Mouse (Mus musculus) embryonic stem cell, embryonic (primary cell): ENCODE measurements around the gene Lcp1.

ENCODE experiments used
- CTCF ChIA-PET, 4 experiments: fragments of 300-600 bp in 2 of 4; fragments of 350-600 bp in 2 of 4; sonication (Branson Sonifier 250); formaldehyde crosslinking; loops; one replicate each; lab custom pipeline; 2022; ENCODE audit warnings: inconsistent platforms in 2 of 4; lab: Charles Lee
- POLR2A ChIA-PET, 4 experiments: fragments of 300-600 bp in 2 of 4; fragments of 350-600 bp in 2 of 4; sonication (Branson Sonifier 250); formaldehyde crosslinking; loops; one replicate each; lab custom pipeline; 2022; ENCODE audit warnings: antibody characterized with exemption in 4 of 4, inconsistent platforms in 1 of 4; lab: Charles Lee

Gene Lcp1

DNA sequence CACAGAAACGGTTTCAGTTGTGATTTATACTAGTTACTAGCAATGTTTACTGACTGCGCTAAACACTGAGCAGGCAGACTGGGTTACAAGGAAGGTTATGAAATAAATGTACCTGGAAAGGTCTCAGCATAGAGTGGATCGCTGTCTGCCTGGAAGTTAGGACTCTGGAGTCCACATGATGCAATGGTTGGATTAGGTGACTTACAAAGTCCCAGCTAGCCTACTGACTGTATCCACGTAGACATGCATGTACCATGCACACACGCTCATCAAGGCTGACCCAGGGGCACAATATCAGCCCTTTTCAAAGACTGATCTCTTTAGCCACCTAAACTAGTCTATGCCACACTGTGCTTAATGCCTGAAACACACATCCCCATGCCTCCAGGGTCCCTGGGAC is 102.2 kb downstream of the Lcp1 start:
- CTCF ChIA-PET = no interaction called here
- POLR2A ChIA-PET = interaction anchor here in 1 of 4 experiments (0.6 kb wide), 1 partner anchor 332 kb away, joined by 3 read pairs; no protein-coding TSS in a partner anchor

DNA sequence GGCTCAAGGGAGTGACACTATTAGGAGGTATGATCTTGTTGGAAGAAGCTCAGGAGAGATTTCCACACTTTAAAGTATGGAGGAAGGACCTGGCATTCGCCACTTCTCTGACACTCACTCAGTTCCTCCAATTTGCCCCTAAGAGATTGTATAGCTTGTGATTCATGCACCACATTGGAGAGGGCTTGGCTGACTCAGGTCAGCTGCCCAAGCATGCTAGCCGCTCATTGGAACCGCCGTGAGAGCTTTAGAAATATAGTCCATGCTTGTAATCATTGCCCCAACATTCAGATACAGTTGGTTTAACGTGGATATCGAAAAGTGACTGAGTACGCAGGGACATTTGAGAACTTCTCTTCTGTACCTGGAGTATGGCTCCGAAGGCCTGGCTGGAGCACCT is 104.7 kb downstream of the Lcp1 start:
- CTCF ChIA-PET = interaction anchor here in 1 of 4 experiments (1.1 kb wide), 1 partner anchor 45 kb away, joined by 3 read pairs; no protein-coding TSS in a partner anchor
- POLR2A ChIA-PET = interaction anchor here in 2 of 4 experiments (0.6 to 1.6 kb wide), 5 partner anchors 10 to 520 kb away, joined by 3 to 4 read pairs (median 4); partner anchors contain the start of gene Zc3h13 (in 1 of the 2)

DNA sequence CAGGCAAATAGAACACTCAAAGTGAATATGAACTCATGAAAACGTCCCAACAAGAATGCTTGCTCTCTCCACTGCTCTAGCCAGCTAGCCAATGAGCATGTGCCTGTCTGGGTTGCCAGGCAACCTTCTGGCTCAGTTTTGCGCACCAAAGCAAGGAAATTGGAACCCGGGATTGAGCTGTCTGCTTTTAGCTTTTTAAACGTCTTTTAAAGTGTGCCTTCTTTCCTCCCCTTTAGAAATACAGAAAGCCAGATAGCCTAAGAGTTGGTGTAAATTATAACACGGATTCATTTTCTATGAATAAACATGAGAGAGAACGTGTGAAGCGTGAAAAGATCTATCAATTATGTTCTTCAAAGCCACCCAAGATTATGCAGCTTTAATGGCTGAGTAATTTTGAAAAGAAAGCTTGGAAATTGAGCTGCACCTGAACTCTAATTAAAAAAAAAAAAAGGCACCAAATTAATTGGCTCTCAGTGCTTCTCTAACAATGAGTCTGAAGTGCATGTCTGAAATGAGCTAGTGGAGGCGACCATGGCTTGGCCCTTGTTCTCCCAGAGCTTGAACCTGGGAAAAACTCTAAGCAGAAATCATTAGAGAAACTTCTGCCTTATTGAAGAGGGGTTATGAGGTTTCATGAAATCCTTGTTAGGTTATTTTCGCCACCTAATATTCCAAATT is 105.2 kb downstream of the Lcp1 start:
- CTCF ChIA-PET = interaction anchor here in 2 of 4 experiments (0.6 to 1.1 kb wide), 2 partner anchors 46 to 304 kb away, joined by 3 to 4 read pairs; no protein-coding TSS in a partner anchor
- POLR2A ChIA-PET = interaction anchor here in 3 of 4 experiments (0.6 to 1.6 kb wide), 6 partner anchors 10 to 520 kb away, joined by 3 to 4 read pairs (median 4); partner anchors contain the start of gene Zc3h13 (in 1 of the 3)

DNA sequence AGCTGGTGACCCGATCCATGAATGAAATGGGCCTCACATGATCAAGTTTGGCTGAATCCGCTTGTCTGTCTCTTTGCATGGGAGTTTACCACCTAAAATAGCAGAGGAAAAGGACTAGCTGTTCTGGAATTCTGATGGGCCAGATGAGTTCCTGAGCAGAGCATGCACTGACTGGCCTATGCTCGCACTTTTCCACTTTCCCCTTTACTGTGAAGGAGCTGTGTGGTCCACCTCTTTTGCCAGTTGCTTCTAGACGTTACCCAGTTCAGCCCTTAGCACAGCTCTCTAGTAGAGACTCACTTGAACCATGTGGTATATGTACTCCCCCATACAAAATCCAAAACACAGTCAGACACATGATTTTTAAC is 105.7 kb downstream of the Lcp1 start:
- CTCF ChIA-PET = interaction anchor here in 1 of 4 experiments (0.6 kb wide), 1 partner anchor 305 kb away, joined by 4 read pairs; no protein-coding TSS in a partner anchor
- POLR2A ChIA-PET = interaction anchor here in 2 of 4 experiments (0.5 to 1.2 kb wide), 4 partner anchors 9 to 163 kb away, joined by 3 to 4 read pairs (median 3); no protein-coding TSS in a partner anchor

DNA sequence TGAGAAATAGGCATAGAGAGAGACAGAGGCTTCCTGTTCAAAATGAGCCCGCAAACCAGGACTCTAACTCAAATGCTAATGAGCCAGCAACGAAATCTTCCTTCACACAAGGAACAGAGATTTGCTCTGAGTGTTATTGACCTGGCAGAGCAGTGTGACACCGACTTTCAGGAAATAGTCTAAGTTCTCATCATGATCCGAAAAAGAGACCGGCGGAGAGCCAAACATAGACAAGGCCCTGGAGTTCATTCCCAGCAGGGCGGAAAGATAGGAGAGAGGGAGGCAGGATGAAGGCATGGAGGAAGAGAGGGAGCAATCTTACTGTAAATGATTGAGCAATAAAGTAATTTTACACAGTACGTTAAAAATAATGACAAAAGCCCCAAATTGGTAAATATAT is 106.2 kb downstream of the Lcp1 start:
- CTCF ChIA-PET = no interaction called here
- POLR2A ChIA-PET = interaction anchor here in 1 of 4 experiments (0.5 kb wide), 1 partner anchor 162 kb away, joined by 3 read pairs; no protein-coding TSS in a partner anchor

DNA sequence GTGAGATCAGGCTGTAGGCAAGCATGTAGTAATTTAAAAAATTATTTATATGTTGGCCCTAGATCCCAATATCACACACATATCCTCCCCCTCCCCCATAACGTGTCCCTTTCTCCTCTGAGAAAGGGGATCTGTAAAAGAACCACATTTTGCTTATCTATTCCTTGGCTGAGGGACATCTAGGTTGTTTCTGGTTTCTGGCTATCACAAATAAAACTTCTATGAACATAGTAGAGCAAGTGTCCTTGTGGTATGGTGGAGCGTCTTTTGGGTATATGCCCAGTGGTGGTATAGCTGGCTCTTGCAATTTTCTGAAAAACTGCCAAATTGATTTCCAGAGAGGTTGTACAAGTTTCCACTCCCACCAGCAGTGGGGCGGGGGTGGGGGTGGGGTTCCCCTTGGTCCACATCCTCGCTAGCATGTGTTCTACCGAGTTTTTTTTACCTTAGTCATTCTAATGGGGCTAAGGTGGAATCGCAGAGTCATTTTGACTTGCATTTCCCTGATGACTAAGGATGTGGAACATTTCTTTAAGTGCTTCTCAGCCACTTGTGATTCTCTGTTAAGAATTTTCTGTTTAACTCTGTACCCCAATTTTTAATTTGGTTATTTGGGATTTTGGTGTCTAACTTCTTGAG is 107.3 kb downstream of the Lcp1 start:
- CTCF ChIA-PET = no interaction called here
- POLR2A ChIA-PET = interaction anchor here in 1 of 4 experiments (0.7 kb wide), 1 partner anchor 167 kb away, joined by 4 read pairs; no protein-coding TSS in a partner anchor

DNA sequence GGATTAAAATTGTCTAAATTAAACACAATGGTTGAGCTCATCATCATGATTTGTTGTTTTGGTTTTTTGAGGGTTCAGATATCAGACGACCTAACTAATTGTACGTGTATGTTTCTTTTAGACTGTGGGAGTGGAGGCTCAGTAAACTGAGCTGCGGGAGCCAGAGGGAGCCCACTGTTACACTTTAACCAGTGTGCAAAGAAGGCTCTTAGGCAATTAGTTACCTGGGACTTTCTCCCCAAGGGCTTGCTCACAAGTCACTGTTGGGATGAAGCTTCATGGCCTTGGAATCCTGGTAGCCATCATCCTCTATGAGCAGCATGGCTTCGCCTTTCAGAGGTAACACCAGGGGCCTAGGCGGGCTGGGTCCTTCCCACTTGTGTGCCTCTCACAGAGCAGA is 111.2 kb downstream of the Lcp1 start, which contains the start of gene Cpb2:
Cpb2 (plus strand) TSS at position 201 of the 400 bp plus-strand sequence.
- ChIA-PET POLR2A (no interaction called here), CTCF (interaction anchor here in 2 of 4 experiments (0.9 to 1.0 kb wide), 2 partner anchors 12 kb away, joined by 3 read pairs; no protein-coding TSS in a partner anchor)

DNA sequence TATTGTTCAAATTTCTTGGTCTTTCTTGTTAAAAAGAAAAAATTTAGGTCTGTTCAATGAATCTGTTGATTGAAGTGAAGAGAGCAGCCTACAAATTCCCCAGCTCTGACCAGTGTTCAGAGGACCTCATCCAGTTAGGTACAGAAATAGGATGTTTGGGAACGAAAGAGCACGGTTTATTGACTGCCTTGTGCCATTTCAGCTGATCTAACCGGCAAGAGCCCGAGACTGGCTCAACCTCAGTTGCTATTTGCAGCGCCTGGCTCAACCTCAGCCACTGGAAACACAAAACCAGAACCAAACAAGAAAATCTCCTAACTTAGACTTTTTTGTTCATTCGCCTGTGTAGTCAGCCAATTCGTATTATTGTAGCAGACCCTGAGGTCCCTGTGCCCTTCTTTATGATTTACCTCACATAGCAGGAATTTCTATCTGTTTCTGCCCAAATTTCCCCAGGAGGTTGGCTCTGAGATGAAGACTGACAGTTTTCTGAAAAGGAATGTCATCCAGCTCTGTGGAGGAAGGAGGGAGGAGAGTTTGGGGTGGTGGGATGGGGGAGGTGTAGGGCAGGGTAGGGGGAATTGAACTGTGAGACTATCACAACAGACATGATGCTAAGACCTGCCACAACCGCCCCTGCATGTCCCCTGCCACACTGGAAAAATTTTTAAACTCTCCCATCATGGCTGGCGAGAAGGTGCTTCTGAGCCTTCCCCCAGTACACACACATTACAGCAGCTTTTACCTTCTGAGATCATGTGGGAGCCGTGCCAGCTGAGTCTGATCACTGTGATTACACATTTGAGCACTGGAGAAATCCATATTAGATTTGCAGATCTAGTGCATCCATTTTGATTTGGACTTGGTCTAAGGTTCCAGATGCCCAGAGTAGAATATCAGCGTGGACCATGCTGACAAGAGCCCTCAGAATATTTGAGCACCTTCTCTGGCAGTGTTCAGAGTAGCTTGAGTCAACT is 115.4 kb downstream of the Lcp1 start:
- ChIA-PET POLR2A (interaction anchor here in 1 of 4 experiments (0.7 kb wide), 1 partner anchor 10 kb away, joined by 3 read pairs; no protein-coding TSS in a partner anchor), CTCF (interaction anchor here in 1 of 4 experiments (0.7 kb wide), 1 partner anchor 10 kb away, joined by 3 read pairs; no protein-coding TSS in a partner anchor)

DNA sequence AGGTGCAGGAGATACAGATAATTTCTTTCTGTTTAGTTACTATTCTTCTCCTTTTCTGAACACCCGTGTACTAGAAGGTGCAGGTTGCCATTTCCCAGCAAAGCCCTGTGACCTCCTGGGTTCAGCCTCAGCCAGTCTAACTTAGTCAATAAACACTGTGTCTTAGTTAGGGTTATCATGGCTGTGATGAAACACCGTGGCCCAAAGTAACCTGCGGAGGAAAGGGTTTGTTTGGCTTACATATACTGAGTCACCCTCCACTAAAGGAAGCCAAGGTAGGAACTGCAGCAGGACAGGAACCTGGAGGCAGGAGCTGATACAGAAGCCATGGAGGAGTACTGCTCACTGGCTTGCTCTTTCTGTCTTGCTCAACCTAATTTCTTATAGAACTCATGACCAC is 119.5 kb downstream of the Lcp1 start:
- ChIA-PET POLR2A (no interaction called here), CTCF (no interaction called here)

DNA sequence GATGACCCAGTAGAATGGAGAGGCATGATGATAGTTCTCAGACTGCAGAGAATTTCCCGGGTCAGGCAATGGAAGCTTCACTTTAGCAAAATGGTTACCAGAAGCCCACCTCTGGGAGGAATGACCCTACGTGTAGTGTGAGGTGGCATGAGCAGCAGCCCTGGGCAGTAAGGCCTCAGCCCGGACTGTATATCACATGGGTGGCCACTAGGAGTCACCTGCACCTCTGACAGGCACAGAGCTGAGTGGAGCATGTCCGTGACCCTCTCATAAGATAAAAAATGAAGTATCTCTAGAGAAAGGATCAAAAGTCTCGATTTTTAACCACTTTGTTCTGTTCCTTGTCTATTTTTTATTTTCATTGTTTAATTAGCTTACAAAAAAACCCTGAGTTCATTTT is 125.6 kb downstream of the Lcp1 start:
- ChIA-PET CTCF (interaction anchor here in 3 of 4 experiments (0.5 to 1.8 kb wide), 5 partner anchors 9 to 598 kb away, joined by 3 to 6 read pairs (median 4); partner anchors contain the start of gene Zc3h13 (in 1 of the 3)), POLR2A (interaction anchor here in 2 of 4 experiments (0.8 to 1.3 kb wide), 4 partner anchors 8 to 27 kb away, joined by 3 read pairs; partner anchors contain the start of gene Zc3h13 (in 1 of the 2))

DNA sequence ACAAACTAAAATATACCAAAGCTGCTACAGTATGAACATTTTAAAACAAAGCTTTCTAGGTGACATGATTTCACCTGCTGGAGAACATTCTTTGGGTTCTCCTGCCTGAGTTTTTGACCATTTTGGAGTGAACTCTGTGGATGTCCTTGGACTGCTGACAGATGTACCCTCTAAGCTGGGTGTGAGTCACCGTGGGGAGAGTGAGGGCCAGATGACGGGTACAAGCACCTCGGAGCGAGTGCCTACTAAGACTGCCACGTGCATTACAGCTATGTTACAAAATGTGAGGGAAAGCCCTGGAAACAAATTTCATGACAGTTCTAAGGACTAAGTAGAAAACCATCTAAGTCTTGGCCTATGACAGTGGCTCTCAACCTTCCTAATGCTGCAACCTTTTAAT is 138.6 kb downstream of the Lcp1 start:
- ChIA-PET POLR2A (interaction anchor here in 1 of 4 experiments (0.7 to 0.9 kb wide), 3 partner anchors 13 to 1677 kb away, joined by 3 read pairs; partner anchors contain the start of gene Zc3h13), CTCF (no interaction called here)

DNA sequence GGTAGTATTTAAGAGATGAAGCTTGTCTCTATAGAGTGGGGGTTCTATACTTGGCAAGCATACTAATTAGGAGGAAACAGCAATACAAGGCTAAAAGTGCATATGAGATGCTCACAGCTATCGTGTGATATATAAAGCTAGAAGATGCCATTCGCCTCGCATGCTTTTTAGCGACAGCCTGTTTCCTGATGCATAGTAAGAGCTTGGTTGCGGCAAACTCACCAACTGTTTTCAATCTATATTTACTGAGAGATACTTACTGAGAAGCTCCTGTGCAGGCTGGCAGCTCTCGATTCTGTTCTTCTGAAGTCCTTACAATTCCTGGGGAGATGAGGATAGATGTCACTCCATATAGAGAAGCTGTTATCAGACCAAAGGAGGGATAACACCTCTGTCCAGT is 148.8 kb downstream of the Lcp1 start:
- ChIA-PET POLR2A (interaction anchor here in 1 of 4 experiments (0.6 kb wide), 1 partner anchor 189 kb away, joined by 3 read pairs; no protein-coding TSS in a partner anchor), CTCF (interaction anchor here in 1 of 4 experiments (0.6 kb wide), 1 partner anchor 1449 kb away, joined by 3 read pairs; no protein-coding TSS in a partner anchor)

DNA sequence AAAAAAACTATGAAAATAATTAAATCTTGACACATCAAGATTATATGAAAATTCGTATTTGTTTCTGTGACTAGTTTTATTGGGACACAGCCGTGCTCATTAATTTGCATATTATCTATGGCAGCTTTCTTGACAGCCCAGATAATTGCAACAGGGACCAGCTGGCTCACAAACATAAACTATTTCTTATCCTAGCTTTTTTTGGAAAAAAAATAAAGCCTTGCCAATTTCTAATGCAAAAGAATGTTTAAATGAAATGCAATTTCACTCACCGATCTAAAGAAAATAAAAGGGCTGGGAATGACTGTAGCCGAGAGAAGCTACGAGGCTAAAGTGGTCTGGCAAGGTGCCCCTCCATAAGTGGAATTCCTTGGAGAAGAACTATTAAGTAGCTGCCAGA is 149.5 kb downstream of the Lcp1 start:
- CTCF ChIA-PET = interaction anchor here in 1 of 4 experiments (0.6 kb wide), 1 partner anchor 1449 kb away, joined by 3 read pairs; no protein-coding TSS in a partner anchor
- POLR2A ChIA-PET = no interaction called here
